Mouse (Mus musculus) embryonic fibroblast, embryonic 13.5 days (primary cell): ENCODE results near the gene Tmem165.

Source experiments
- CTCF ChIP-seq: IDR thresholded peaks from 2 replicates; pipeline ENCODE4 v1.5.1; 2011; ENCODE audit warnings: mild to moderate bottlenecking, control low read depth, low read length, moderate library complexity, borderline replicate concordance; ENCODE audit not compliant: insufficient read depth
- POLR2A ChIP-seq: IDR thresholded peaks from 2 replicates; pipeline ENCODE4 v1.6.1; 2011; ENCODE audit warnings: low read depth, mild to moderate bottlenecking, control low read depth, low read length, moderate library complexity

- no peak for TF ChIP-seq CTCF
- no peak for TF ChIP-seq POLR2A
These were observed 6.9 kb downstream of the Tmem165 start for GRCm38 (mm10) chr5:76190609-76191008.
